Mouse (Mus musculus): ENCODE measurements at regions not wholly inside any gene's neighbourhood (a gene's known extent, or its start where the extent isn't known, plus 50 kb on each side); places are given as distances from the start of the nearest gene placed in this dataset.

GRCm38 (mm10) chr9:23156820-23157570 lies 65.9 kb upstream of the Bmper start:
- 64% methylated on average over 5 of the region's 5 CpGs for WGBS
- TF ChIP-seq CTCF (IDR thresholded peaks at IDR 0.05; ENCODE audit: control insufficient read depth, insufficient read depth, low read length) (no peak), POLR2A (IDR thresholded peaks at IDR 0.05; ENCODE audit: borderline replicate concordance, control insufficient read depth, low read depth, low read length) (no peak)
- H3K4me3 ChIP-seq (replicated peaks; ENCODE audit: control insufficient read depth, low read depth, low read length) = no peak overlapping the region
- no peaks in the 10 kb centered on the region for H3K4me1 ChIP-seq (ENCODE audit: control insufficient read depth, insufficient read depth, low read length)
- H3K27ac ChIP-seq (ENCODE audit: control insufficient read depth, insufficient read depth, low read depth, low read length, poor library complexity) = no peak overlapping the region

- WGBS = 46% methylated on average over 1 of the region's 1 CpGs
- no peak overlapping the region for H3K4me3 ChIP-seq (replicated peaks; ENCODE audit: control insufficient read depth, low read depth, low read length)
- TF ChIP-seq CTCF (IDR thresholded peaks at IDR 0.05; ENCODE audit: control insufficient read depth, insufficient read depth, low read length) = no peak
- no peak for TF ChIP-seq POLR2A (IDR thresholded peaks at IDR 0.05; ENCODE audit: borderline replicate concordance, control insufficient read depth, low read depth, low read length)
- H3K4me1 ChIP-seq (ENCODE audit: control insufficient read depth, insufficient read depth, low read length) = no peaks in the 10 kb centered on the region
- no peak overlapping the region for H3K27ac ChIP-seq (ENCODE audit: control insufficient read depth, insufficient read depth, low read depth, low read length, poor library complexity)
These were observed 64.4 kb upstream of the Bmper start for GRCm38 (mm10) chr9:23158499-23158898.

- Histone ChIP-seq H3K4me3 (replicated peaks; ENCODE audit: control insufficient read depth, low read depth, low read length) (no peak overlapping the region), H3K4me1 (ENCODE audit: control insufficient read depth, insufficient read depth, low read length) (no peaks in the 10 kb centered on the region), H3K27ac (ENCODE audit: control insufficient read depth, insufficient read depth, low read depth, low read length, poor library complexity) (no peak overlapping the region)
- WGBS = 81% methylated on average over 7 of the region's 7 CpGs
- TF ChIP-seq POLR2A (IDR thresholded peaks at IDR 0.05; ENCODE audit: borderline replicate concordance, control insufficient read depth, low read depth, low read length) = no peak
- no peak for TF ChIP-seq CTCF (IDR thresholded peaks at IDR 0.05; ENCODE audit: control insufficient read depth, insufficient read depth, low read length)
These were observed 61.5 kb upstream of the Bmper start for GRCm38 (mm10) chr9:23161346-23161745.

GRCm38 (mm10) chr9:23167056-23167591 lies 55.8 kb upstream of the Bmper start:
- no peak overlapping the region for H3K27ac ChIP-seq (ENCODE audit: control insufficient read depth, insufficient read depth, low read depth, low read length, poor library complexity)
- WGBS = 55% methylated on average over 2 of the region's 2 CpGs
- H3K4me3 ChIP-seq (replicated peaks; ENCODE audit: control insufficient read depth, low read depth, low read length) = no peak overlapping the region
- TF ChIP-seq CTCF (IDR thresholded peaks at IDR 0.05; ENCODE audit: control insufficient read depth, insufficient read depth, low read length) = no peak
- no peak for TF ChIP-seq POLR2A (IDR thresholded peaks at IDR 0.05; ENCODE audit: borderline replicate concordance, control insufficient read depth, low read depth, low read length)
- no peaks in the 10 kb centered on the region for H3K4me1 ChIP-seq (ENCODE audit: control insufficient read depth, insufficient read depth, low read length)

- no peak overlapping the region for H3K4me3 ChIP-seq (replicated peaks; ENCODE audit: control insufficient read depth, low read depth, low read length)
- 67% methylated on average over 4 of the region's 4 CpGs for WGBS
- TF ChIP-seq CTCF (IDR thresholded peaks at IDR 0.05; ENCODE audit: control insufficient read depth, insufficient read depth, low read length) (no peak), POLR2A (IDR thresholded peaks at IDR 0.05; ENCODE audit: borderline replicate concordance, control insufficient read depth, low read depth, low read length) (no peak)
These were observed 55.2 kb upstream of the Bmper start for GRCm38 (mm10) chr9:23167716-23168115.

GRCm38 (mm10) chr9:23168149-23168548 lies 54.7 kb upstream of the Bmper start:
- TF ChIP-seq CTCF (IDR thresholded peaks at IDR 0.05; ENCODE audit: control insufficient read depth, insufficient read depth, low read length) (no peak), POLR2A (IDR thresholded peaks at IDR 0.05; ENCODE audit: borderline replicate concordance, control insufficient read depth, low read depth, low read length) (no peak)
- Histone ChIP-seq H3K4me1 (ENCODE audit: control insufficient read depth, insufficient read depth, low read length) (no peaks in the 10 kb centered on the region), H3K4me3 (replicated peaks; ENCODE audit: control insufficient read depth, low read depth, low read length) (no peak overlapping the region), H3K27ac (ENCODE audit: control insufficient read depth, insufficient read depth, low read depth, low read length, poor library complexity) (no peak overlapping the region)
- 17% methylated on average over 4 of the region's 4 CpGs for WGBS

More at GRCm38 (mm10) chr9:23167716-23168115, 55.2 kb upstream of the Bmper start:
- H3K4me1 ChIP-seq (ENCODE audit: control insufficient read depth, insufficient read depth, low read length) = no peaks in the 10 kb centered on the region
- no peak overlapping the region for H3K27ac ChIP-seq (ENCODE audit: control insufficient read depth, insufficient read depth, low read depth, low read length, poor library complexity)

GRCm38 (mm10) chr9:23171361-23171760 lies 51.5 kb upstream of the Bmper start:
- 89% methylated on average over 1 of the region's 1 CpGs for WGBS
- Histone ChIP-seq H3K4me3 (replicated peaks; ENCODE audit: control insufficient read depth, low read depth, low read length) (no peak overlapping the region), H3K4me1 (ENCODE audit: control insufficient read depth, insufficient read depth, low read length) (no peaks in the 10 kb centered on the region), H3K27ac (ENCODE audit: control insufficient read depth, insufficient read depth, low read depth, low read length, poor library complexity) (no peak overlapping the region)
- TF ChIP-seq CTCF (IDR thresholded peaks at IDR 0.05; ENCODE audit: control insufficient read depth, insufficient read depth, low read length) (no peak), POLR2A (IDR thresholded peaks at IDR 0.05; ENCODE audit: borderline replicate concordance, control insufficient read depth, low read depth, low read length) (no peak)

Measured in bone marrow, adult 2 months (tissue).